Mouse (Mus musculus) forebrain, embryonic 11.5 days (tissue): ENCODE measurements at regions not wholly inside any gene's neighbourhood (a gene's known extent, or its start where the extent isn't known, plus 50 kb on each side); places are given as distances from the start of the nearest gene placed in this dataset.

Experiments
- ATAC-seq: fragments of 200-750 bp; cut with Nextera tagmentation; replicated peaks from 2 replicates; pipeline ENCODE4 v1.8.0; 2017; ENCODE audit warnings: moderate TSS enrichment; ENCODE audit not compliant: low FRiP score
- DNase-seq: peaks from one replicate; pipeline ENCODE4 v3.0.0-alpha.2; 2017; ENCODE audit warnings: low spot score
- H3K27ac ChIP-seq: fragments of 300-500 bp; sonication (generic); 2 replicates; pipeline ENCODE4 v1.5.1; 2014; ENCODE audit warnings: low read depth, low read length
- H3K27me3 ChIP-seq: fragments of 300-500 bp; sonication (generic); 2 replicates; pipeline ENCODE4 v1.6.1; 2014; ENCODE audit warnings: mild to moderate bottlenecking, low read length, mixed read lengths; ENCODE audit not compliant: control insufficient read depth, insufficient read depth
- H3K36me3 ChIP-seq: fragments of 300-500 bp; sonication (generic); 2 replicates; pipeline ENCODE4 v1.6.1; 2014; ENCODE audit warnings: mild to moderate bottlenecking, low read length, moderate library complexity, mixed read lengths; ENCODE audit not compliant: control insufficient read depth, insufficient read depth
- H3K4me1 ChIP-seq: fragments of 300-500 bp; sonication (generic); replicated peaks from 2 replicates; pipeline ENCODE4 v1.6.1; 2014; ENCODE audit warnings: low read length, mixed read lengths; ENCODE audit not compliant: control insufficient read depth, insufficient read depth
- H3K4me2 ChIP-seq: fragments of 300-500 bp; sonication (generic); 2 replicates; pipeline ENCODE4 v1.6.1; 2014; ENCODE audit warnings: low read depth, mild to moderate bottlenecking, low read length, moderate library complexity, mixed read lengths; ENCODE audit not compliant: severe bottlenecking
- H3K4me3 ChIP-seq: fragments of 300-500 bp; sonication (generic); 2 replicates; pipeline ENCODE4 v1.5.1; 2014; ENCODE audit warnings: low read depth, low read length
- H3K9ac ChIP-seq: fragments of 300-500 bp; sonication (generic); 2 replicates; pipeline ENCODE4 v1.6.1; 2014; ENCODE audit warnings: low read length
- H3K9me3 ChIP-seq: fragments of 300-500 bp; sonication (generic); 2 replicates; pipeline ENCODE4 v1.6.1; 2016; ENCODE audit warnings: low read length, mixed read lengths; ENCODE audit not compliant: control insufficient read depth
- WGBS: fragments of 180-500 bp; shearing (Covaris S2); extraction: QIAGEN DNeasy Blood & Tissue Kit; methylation state at CpG from one replicate; pipeline ENCODE4 v1.1.7; 2014; 5-methylcytosine and 5-hydroxymethylcytosine counted together

- Histone ChIP-seq H3K9ac (no peak overlapping the region), H3K36me3 (no peaks in the 10 kb centered on the region), H3K27ac (no peak overlapping the region), H3K4me3 (no peak overlapping the region), H3K27me3 (no peaks in the 10 kb centered on the region), H3K9me3 (no peaks in the 10 kb centered on the region), H3K4me2 (no peak overlapping the region), H3K4me1 (no peaks in the 10 kb centered on the region)
- no peak for DNase-seq
- ATAC-seq: no peak
- WGBS: 93% methylated on average over 3 of the region's 3 CpGs
Measured at GRCm38 (mm10) chr16:71489415-71489814, 818.7 kb upstream of the Robo1 start.

DNA sequence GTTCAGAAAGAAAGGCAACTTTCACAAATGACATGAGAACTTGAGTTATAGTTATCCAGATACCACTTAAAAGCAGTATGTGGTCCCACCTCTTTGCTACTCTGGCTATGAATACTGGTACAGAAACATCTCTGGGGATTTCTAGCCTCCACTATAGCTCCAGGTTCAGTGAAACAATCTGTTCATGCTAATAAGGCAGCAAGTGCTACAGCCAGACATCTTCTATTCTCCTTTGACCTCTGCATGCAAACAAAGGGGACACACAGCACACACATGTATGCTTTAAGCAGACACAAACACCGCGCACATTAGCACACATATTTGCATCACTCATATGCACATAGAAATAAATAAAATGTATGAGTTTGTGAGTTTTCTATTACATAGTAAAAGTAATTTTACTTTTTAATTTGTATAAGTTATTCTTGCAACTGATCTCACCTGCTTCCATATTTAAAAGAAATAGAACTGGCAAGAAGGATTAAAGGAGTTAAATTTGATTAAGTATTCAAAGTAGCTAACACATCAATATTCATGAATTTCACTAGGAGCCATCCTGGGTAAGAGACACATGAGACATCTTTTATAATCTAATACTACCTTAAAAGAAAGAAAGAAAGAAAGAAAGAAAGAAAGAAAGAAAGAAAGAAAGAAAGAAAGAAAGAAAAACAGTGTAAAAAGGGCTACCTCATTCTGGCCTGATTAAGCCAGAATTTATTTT is 811.5 kb upstream of the Robo1 start:
- 66% methylated on average over 2 of the region's 2 CpGs for WGBS

DNA sequence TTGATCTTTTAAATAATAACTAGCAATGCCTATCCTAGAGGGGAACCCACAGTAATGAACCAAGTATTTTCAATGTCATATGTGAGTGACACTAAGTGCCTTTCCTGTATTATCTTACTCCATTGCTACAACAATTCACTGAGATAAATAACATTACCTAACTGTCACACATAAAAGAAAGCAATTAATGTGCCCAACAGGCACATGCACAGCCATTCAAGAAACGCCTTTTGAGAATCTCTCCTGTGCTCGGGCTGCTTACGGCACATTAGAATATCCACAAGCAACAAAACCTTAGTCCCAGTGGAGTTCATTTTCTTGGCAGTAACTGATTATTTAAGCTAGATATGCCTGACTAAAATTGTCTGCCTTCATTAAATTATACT is 810.9 kb upstream of the Robo1 start:
- no peak overlapping the region for H3K4me3 ChIP-seq
- ATAC-seq: peak; percentile 83
- H3K4me1 ChIP-seq: 0 out of 2 replicates have a peak, but pooled peaks cover 2% of the 10 kb centered on the region
- no peak overlapping the region for H3K4me2 ChIP-seq
- H3K27me3 ChIP-seq: no peaks in the 10 kb centered on the region
- H3K9me3 ChIP-seq: no peaks in the 10 kb centered on the region
- no peaks in the 10 kb centered on the region for H3K36me3 ChIP-seq
- H3K27ac ChIP-seq: no peak overlapping the region
- 37% methylated on average over 3 of the region's 3 CpGs for WGBS
- H3K9ac ChIP-seq: no peak overlapping the region
- DNase-seq: no peak

More for the DNA sequence above, 811.5 kb upstream of the Robo1 start:
- Histone ChIP-seq H3K9me3 (no peaks in the 10 kb centered on the region), H3K4me2 (no peak overlapping the region), H3K36me3 (no peaks in the 10 kb centered on the region), H3K27ac (no peak overlapping the region), H3K4me3 (no peak overlapping the region), H3K4me1 (0 out of 2 replicates have a peak, but pooled peaks cover 2% of the 10 kb centered on the region), H3K9ac (no peak overlapping the region), H3K27me3 (no peaks in the 10 kb centered on the region)
- ATAC-seq (peak; percentile 75), DNase-seq (no peak)

DNA sequence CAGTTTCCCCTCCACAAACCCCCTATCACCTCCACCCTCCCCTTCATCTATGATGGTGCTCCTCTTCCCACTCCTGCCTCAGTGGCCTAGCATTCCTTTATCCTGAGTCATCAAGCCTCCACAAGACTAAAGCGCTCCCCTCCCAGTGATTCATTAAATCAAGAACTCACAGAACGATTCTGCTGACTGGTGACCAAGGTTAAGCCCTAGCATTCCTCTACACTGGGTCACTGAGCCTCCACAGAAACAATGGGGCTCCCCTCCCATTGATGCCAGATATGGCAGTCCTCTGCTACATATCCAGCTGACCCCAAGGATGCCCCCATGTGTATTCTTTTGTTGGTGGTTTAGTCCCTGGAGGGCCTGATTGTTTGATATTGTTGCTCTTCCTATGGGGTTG is 796.7 kb upstream of the Robo1 start:
- Histone ChIP-seq H3K27me3 (no peaks in the 10 kb centered on the region), H3K36me3 (no peaks in the 10 kb centered on the region), H3K4me3 (no peak overlapping the region), H3K27ac (no peak overlapping the region), H3K9me3 (no peaks in the 10 kb centered on the region), H3K4me1 (no peaks in the 10 kb centered on the region), H3K4me2 (no peak overlapping the region), H3K9ac (no peak overlapping the region)
- WGBS: 59% methylated on average over 2 of the region's 2 CpGs
- ATAC-seq (no peak), DNase-seq (no peak)

GRCm38 (mm10) chr16:71539312-71539711 is 768.8 kb upstream of the Robo1 start:
- no peak overlapping the region for H3K4me2 ChIP-seq
- ATAC-seq (no peak), DNase-seq (no peak)
- no peaks in the 10 kb centered on the region for H3K27me3 ChIP-seq
- no peak overlapping the region for H3K9ac ChIP-seq
- H3K9me3 ChIP-seq: no peaks in the 10 kb centered on the region
- H3K36me3 ChIP-seq: no peaks in the 10 kb centered on the region
- no peaks in the 10 kb centered on the region for H3K4me1 ChIP-seq
- H3K4me3 ChIP-seq: no peak overlapping the region
- no peak overlapping the region for H3K27ac ChIP-seq
